ENCODE assay signal across 8 mouse cellular contexts in the genomic region with DNA sequence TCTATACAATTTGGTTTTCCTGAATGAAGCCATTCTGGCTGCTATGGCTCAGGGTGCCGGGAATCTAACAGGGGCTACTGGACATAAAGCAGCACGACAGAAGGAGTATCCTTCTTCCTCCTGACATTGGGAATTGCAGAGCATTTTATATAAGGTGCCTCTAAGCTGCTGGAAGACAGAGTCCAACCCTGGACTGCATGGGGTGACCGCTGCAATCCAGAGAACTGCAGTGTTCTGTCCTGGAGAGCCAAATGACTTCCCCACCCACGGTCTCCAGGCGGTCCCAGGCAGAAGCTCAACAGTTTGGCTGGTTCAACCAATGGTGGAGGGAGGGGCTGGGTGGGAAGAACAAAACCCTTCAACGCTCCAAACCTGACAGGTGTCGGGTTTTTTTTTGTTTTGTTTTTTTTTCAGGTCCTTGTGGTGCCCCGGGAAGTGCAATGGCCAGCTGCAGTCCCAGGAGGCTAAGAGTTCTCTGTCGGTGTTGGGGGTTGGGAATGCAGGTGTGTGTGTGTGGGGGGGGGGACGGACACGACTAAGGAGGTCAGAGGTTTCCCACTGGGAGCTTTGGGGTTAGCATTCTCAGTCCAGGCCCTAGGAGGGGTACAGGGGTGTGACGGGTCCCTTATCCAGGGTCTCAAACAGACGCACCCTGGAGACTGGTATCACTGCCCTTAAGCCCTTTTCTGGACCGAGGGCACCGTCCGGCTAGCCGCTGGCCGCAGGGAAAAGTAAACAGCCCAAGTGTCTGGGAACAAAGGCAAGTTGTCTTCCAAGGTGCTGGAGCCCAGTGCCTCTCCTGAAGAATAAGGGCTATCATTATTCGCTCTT. TPM values are rescaled to one million over a fixed set of nuclear protein-coding genes. Genes with fewer than 3 reads are reported as not detected.
DNase-seq lines count a peak whose midpoint lies in the region; ATAC-seq and TF ChIP-seq lines count a peak whose summit lies in the region.

No protein-coding gene starts in this region.

- no peak for TF ChIP-seq EP300 in ES-Bruce4 (IDR thresholded peaks at IDR 0.05; ENCODE audit: insufficient read depth, low read depth, low read length)

- peak overlapping the region; percentile 92 for H3K27ac ChIP-seq in heart, embryonic 13.5 days (replicated peaks)
- H3K27ac ChIP-seq in ES-Bruce4 (ENCODE audit: insufficient read depth, low read length) = no peak overlapping the region
- peak overlapping the region; percentile 97 for H3K27ac ChIP-seq in forebrain, embryonic 15.5 days (replicated peaks)
- H3K27ac ChIP-seq in liver, embryonic 15.5 days (replicated peaks) = no peak overlapping the region

- TF ChIP-seq CTCF in ES-Bruce4 (IDR thresholded peaks at IDR 0.05; ENCODE audit: low read depth, low read length) = no peak

- peaks cover 72% of the 10 kb centered on the region for H3K27me3 ChIP-seq in heart, embryonic 13.5 days (replicated peaks)
- H3K27me3 ChIP-seq in ES-Bruce4 (ENCODE audit: control insufficient read depth, insufficient read depth, low read length, poor library complexity, severe bottlenecking) = peaks cover 10% of the 10 kb centered on the region
- no peaks in the 10 kb centered on the region for H3K27me3 ChIP-seq in forebrain, embryonic 15.5 days
- peaks cover 95% of the 10 kb centered on the region for H3K27me3 ChIP-seq in liver, embryonic 15.5 days

- DNase-seq in heart, postnatal 14 days = no peak
- DNase-seq in cerebellum, adult 11-12 months = no peak
- DNase-seq in frontal cortex, adult 2 months (ENCODE audit: extremely low spot score in 1 of 2, low spot score in 1 of 2) = no peak

- ATAC-seq in heart, embryonic 13.5 days (ENCODE audit: extremely low read depth, insufficient number of reproducible peaks, low FRiP score, low TSS enrichment) = no peak
- ATAC-seq in forebrain, embryonic 15.5 days (replicated peaks) = no peak
- ATAC-seq in liver, embryonic 15.5 days (ENCODE audit: insufficient read depth) = no peak
- no peak for ATAC-seq in granulocyte monocyte progenitor cell, adult 5-6 weeks (replicated peaks; ENCODE audit: poor library complexity, severe bottlenecking)

- no peak for TF ChIP-seq POLR2A in ES-Bruce4 (IDR thresholded peaks at IDR 0.05; ENCODE audit: insufficient read depth, low read length)

- intact Hi-C loops in heart, postnatal 14 days (cut with DNase I) = loop anchor here (5.0 kb wide), 1 partner anchor 67 kb away; no protein-coding TSS in a partner anchor

- H3K9me3 ChIP-seq in heart, embryonic 13.5 days = no peaks in the 10 kb centered on the region
- no peaks in the 10 kb centered on the region for H3K9me3 ChIP-seq in ES-Bruce4 (replicated peaks; ENCODE audit: control insufficient read depth, insufficient read depth, low read length, poor library complexity, severe bottlenecking)
- no peaks in the 10 kb centered on the region for H3K9me3 ChIP-seq in forebrain, embryonic 15.5 days
- no peaks in the 10 kb centered on the region for H3K9me3 ChIP-seq in liver, embryonic 15.5 days (replicated peaks)

- H3K4me1 ChIP-seq in heart, embryonic 13.5 days = peaks cover 56% of the 10 kb centered on the region
- no peaks in the 10 kb centered on the region for H3K4me1 ChIP-seq in ES-Bruce4 (ENCODE audit: control insufficient read depth, insufficient read depth, low read length)
- H3K4me1 ChIP-seq in forebrain, embryonic 15.5 days = peaks cover 53% of the 10 kb centered on the region
- H3K4me1 ChIP-seq in liver, embryonic 15.5 days (replicated peaks) = no peaks in the 10 kb centered on the region; the same call in 1 of the 2 replicates

- peaks cover 12% of the 10 kb centered on the region for H3K36me3 ChIP-seq in heart, embryonic 13.5 days
- no peaks in the 10 kb centered on the region for H3K36me3 ChIP-seq in ES-Bruce4 (ENCODE audit: control insufficient read depth, insufficient read depth, low read length, poor library complexity, severe bottlenecking)
- H3K36me3 ChIP-seq in forebrain, embryonic 15.5 days = peaks cover 8% of the 10 kb centered on the region
- no peaks in the 10 kb centered on the region for H3K36me3 ChIP-seq in liver, embryonic 15.5 days (replicated peaks)

- peak overlapping the region; percentile 91 for H3K4me2 ChIP-seq in heart, embryonic 13.5 days
- H3K4me2 ChIP-seq in forebrain, embryonic 15.5 days (replicated peaks) = peak overlapping the region; percentile 87
- H3K4me2 ChIP-seq in liver, embryonic 15.5 days = peak overlapping the region; percentile 69

- 7% methylated on average over 19 of the region's 19 CpGs for WGBS in heart, embryonic 13.5 days
- WGBS in forebrain, embryonic 15.5 days = 3% methylated on average over 19 of the region's 19 CpGs
- 5% methylated on average over 19 of the region's 19 CpGs for WGBS in liver, embryonic 15.5 days (ENCODE audit: insufficient replicate concordance)

- peak overlapping the region; percentile 94 for H3K9ac ChIP-seq in heart, embryonic 13.5 days
- H3K9ac ChIP-seq in ES-Bruce4 (ENCODE audit: low read depth, poor library complexity, severe bottlenecking) = peak overlapping the region; percentile 69
- peak overlapping the region; percentile 89 for H3K9ac ChIP-seq in forebrain, embryonic 15.5 days (replicated peaks)
- H3K9ac ChIP-seq in liver, embryonic 15.5 days = no peak overlapping the region

- H3K4me3 ChIP-seq in heart, embryonic 13.5 days = peak overlapping the region; percentile 86
- H3K4me3 ChIP-seq in ES-Bruce4 (ENCODE audit: low read depth, low read length) = peak overlapping the region; percentile 75
- H3K4me3 ChIP-seq in forebrain, embryonic 15.5 days = peak overlapping the region; percentile 78
- H3K4me3 ChIP-seq in liver, embryonic 15.5 days (replicated peaks) = peak overlapping the region; percentile 49

RNA-seq across cellular contexts. Expression of gene Sertad4, which starts 1.4 kb away (rescaled TPM):
- 13.7 and 14.2 TPM in 2 replicates for polyA plus RNA-seq in heart, embryonic 13.5 days (2015; fragmentation: Nextera tagmentation; extraction: Ambion mirVana)
- total RNA-seq in heart, postnatal 14 days (2021) = 1 to 10 TPM; 4.8 to 6.3 TPM
- polyA plus RNA-seq in ES-Bruce4 (2011; ENCODE audit: insufficient read depth, insufficient read length, low read depth, missing spikeins) = 12.0 and 12.9 TPM in 2 replicates
- polyA plus RNA-seq in forebrain, embryonic 15.5 days (2015; fragmentation: Nextera tagmentation; extraction: Ambion mirVana) = 35.8 and 36.8 TPM in 2 replicates
- 0.52 and 0.76 TPM in 2 replicates for polyA plus RNA-seq in liver, embryonic 15.5 days (2015; fragmentation: Nextera tagmentation; extraction: Ambion mirVana)
- total RNA-seq in granulocyte monocyte progenitor cell, adult 5-6 weeks (2014; fragmentation: Nextera tagmentation) = not detected in 2 replicates
- total RNA-seq in granulocyte monocyte progenitor cell, adult 5-6 weeks (2017) = not detected in 2 replicates
- 19.1 and 23.5 TPM in 2 replicates for polyA plus RNA-seq in frontal cortex, adult 2 months (2012; rRNA removed)

Comparison
In these comparisons a context has a peak if more than half of its experiments do, and no peak if none do; other contexts are left out.
1. H3K27ac ChIP-seq: peak in heart, embryonic 13.5 days (single experiment) and forebrain, embryonic 15.5 days (single experiment); none in ES-Bruce4 (single experiment) and liver, embryonic 15.5 days (single experiment).
2. Peak in every context shown above with its lines, with median percentiles within 50 percentile points of each other: H3K4me2 ChIP-seq and H3K4me3 ChIP-seq.